Mouse (Mus musculus) 3134 (cell line): ENCODE measurements around the gene H2-Q10.

Experiments used
- DNase-seq: peaks from one replicate; pipeline ENCODE4 v3.0.0-alpha.2; 2011; ENCODE audit warnings: low spot score; ENCODE audit not compliant: insufficient read length; ENCODE audit errors: extremely low read depth

Gene H2-Q10

DNA sequence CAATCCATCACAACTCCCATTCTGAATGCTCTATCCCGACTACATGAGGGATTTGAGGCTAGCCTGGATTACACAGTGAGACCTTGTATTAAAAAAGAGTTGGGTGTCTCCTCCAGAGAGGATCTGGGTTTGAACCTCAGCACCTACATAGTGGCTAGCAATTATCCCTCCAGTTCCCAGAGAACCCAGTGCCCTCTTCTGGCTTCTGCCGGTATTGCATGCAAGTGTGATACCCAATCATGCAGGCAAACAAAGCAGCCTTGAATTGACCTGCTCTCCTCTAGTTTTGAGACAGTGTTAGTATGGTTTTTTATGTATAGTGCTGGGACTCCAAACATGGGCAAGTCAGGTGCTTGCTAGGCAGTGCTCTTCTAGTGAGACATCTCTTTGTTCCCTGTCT, 44.0 kb downstream of the H2-Q10 start:
- no peak for DNase-seq

DNA sequence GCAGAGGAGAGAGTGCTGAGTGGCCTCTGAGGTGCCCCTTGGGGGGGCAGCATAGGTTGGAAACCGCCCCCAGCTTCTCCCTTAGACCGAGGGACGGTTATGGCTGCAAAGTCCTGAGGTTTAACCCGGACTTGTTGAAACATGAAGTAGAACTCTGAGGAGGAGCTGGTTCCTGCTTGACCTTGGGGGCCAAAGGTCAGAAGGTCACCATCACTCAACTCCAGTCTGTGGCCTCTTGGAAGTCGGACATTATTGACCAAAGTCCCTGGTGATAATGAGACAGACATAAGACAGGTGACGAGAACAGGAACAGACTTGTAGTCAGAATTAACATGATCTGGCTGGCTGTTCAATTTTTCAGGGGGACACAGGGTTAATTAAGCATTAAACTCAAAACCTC, 44.9 kb downstream of the H2-Q10 start:
- DNase-seq: no peak

DNA sequence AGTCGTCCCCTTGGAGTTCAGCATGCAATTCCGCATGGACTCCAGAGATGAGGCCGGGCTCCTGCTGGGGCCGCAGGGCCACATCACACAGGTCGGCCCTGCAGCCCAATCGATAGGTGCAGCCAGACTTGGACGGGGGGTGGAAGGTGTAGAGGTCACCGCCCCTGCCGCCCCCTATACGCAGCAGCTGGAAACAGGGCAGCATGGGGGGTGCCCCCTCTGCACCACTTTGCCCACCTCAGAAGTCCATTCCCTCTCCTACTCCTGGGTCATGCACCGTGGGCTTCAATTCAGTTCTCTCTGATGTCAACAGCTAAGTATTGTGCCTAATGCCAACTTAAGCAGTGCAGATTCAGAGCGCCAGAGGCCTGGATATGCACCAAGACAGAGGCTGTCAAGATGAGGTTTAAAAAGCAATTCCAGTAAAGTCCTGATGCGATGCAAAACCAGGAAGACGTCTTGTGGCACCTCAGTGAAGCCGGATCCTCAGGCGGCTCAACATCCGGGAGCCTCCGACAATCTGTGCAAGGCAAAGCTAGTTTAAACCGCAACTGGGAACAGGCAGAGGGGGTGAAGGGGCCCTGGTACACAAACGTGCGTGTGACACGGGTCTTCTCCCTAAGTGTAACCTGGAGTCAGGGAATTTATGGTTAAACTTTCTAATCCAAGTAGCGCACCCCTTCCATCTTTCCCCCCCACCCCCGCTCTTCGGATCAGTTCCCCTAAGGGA, 46.2 kb downstream of the H2-Q10 start:
- DNase-seq: no peak

DNA sequence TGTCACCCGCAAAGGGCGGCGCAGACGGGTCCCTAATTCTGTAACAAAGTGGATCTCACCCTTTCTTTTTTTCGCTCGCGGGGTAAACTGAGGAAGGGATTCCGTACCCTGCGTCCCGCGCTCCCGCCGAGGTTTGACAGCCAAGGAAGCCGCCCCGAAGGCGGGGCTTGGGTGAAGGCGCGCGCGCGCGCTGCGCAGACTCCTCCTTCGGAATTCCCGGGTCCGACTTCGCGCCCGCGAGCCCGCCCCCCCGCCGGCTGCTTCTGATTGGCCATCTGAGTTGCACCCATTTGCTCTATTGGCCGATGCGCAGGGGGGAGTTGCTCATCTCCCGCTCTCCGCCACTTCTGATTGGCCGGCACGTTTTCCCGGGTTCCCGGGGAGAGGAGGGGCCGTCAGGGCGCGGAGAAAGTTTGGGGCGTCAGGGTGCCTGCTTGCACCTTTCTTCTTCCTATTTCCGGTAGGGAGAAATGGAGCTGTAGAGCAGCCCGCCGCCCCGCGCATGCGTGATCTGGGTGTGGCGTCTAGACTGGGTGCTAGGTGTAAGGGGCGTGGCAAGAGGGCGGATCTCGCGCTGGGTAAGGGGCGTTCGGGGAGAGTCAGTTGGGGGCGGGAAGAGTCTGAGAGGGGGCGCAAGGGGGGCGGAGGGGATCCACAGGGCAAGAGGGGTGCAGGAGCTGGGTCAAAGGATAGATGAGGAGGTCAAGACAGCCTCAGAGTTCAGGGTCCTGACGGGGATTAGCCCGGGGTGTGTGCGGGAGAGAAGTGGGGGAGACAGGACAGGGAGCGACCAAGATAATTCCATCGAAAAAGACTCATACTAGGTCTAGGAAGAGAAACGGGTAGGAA, 47.0 kb downstream of the H2-Q10 start, which contains the start of the genes Tcf19 and Cchcr1:
Gene Tcf19, minus strand, starts transcription at position 173 of the 849 bp plus-strand sequence.
Gene Cchcr1, plus strand, starts transcription at position 449 of the 849 bp plus-strand sequence.
- peak; percentile 100 for DNase-seq

DNA sequence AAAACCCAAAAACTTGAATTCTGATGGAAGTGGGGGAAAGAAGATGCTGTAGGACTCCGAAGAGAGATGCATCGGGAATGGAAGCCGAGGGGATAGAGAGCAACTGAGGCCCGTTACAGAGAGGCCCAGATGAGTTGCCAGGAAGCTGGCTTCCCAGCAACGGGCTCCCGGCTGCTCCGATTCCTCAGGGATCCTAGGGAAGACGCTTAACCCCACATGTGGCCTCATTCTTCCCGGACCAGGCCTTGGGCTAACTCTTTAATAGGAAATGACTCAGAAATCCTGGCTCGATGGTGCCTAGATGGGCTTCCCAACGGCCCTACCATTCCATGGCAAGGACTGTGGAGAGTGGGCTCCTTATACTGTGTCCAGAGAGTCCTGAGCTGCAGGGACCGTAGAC, 47.6 kb downstream of the H2-Q10 start:
- peak; percentile 56 for DNase-seq
